Mouse (Mus musculus): Measurements from ENCODE around the gene Btnl6. TPM values are rescaled to one million over a fixed set of nuclear protein-coding genes. Genes with fewer than 3 reads are reported as not detected.
A peak's percentile ranks its signal among the peaks of the same experiment; 100 is the strongest.
"Not testable (repeated sequence)": the region's sequence is repeated elsewhere in the genome, so short reads cannot be mapped to it uniquely, and the experiment has no call there.

Btnl6 gene
- total RNA-seq (2021) (not detected), polyA plus RNA-seq (2012; rRNA removed) (not detected in 2 replicates)
- long read RNA-seq, result 0 reads

DNA sequence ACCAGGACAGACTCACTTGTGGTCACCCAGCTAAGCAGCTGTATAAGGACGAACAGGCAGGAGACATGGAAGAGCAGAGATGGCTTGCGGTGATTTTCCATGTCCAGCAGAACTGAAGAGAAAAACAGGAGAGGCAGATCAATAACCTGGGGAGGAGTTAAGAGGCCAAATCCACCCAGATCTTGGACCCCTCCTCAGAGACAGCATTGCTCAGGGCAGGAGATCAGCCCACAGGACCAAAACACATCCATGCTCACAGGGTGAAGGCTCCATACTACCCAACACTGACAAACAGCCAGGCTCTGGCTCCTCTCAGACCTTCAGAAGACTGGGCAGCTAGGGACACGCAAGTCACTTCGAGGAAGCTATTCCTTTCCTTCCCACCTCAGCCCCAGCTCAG, at the start of gene Btnl6:
Gene Btnl6, minus strand, starts transcription at position 101 of the 400 bp plus-strand sequence.
- no peak for DNase-seq

DNA sequence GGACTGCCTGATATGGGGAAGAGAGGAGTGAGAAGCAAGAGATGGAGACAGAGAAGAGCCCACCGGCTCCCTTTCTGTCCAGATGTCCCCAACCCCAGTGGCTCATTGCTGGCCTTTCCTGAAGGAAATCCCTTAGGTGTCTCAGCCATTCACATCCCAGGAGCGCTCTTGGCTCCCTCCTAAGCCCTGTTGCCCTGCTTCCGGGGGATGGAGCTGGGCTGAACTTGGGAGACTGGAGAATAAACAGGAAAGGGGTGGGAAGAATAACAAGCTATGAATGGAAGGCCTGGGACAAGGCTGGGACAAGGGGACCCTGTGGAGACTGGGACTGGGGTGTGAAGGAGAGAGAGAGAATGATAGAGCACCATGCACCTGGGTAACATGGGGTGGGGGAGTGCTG, 47.6 kb upstream of the Btnl6 start:
- DNase-seq, result peak; percentile 49

- DNase-seq, result peak; percentile 66
These were observed 46.9 kb upstream of the Btnl6 start, which contains the start of gene Notch4 for GRCm38 (mm10) chr17:34564003-34564421. Gene Notch4, plus strand, starts transcription at chr17:34564268.

DNA sequence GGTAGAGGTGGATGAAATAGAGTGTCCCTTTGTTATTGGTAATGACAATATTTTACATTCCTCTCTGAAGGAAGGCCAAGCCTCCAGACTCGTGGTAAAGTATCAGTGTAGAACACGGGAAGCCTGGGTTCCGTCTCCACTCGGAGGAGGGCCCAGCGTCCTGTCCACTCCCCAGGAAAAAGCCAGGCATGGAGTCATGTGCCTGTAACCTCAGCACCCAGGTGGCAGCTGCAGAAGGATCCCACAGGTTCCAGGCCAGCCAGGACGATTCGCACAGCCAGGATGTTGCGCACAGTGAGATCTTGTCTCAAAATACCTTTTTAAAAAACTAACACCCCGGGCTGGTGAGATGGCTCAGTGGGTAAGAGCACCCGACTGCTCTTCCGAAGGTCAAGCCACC, 46.2 kb upstream of the Btnl6 start:
- DNase-seq, result no peak

DNA sequence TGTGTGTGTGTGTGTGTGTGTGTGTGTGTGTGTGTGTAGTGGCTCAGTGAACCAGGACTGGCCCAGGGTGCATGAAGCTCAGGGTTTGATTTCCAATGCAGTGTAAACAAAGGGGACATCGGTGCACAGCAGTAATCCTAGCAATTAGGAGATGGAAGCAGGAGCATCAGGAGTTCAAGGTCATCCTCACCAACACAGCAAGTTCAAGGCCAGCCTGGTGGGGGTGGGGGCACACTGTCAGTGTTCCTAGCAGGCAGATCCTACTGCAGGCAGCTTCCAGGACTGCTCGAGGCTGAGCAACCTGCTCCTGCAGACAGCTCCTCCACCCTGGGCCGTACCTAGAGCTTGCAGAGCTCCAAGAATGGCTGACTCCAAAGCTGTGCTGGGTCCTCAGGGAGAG, 45.4 kb upstream of the Btnl6 start:
- no peak for DNase-seq

GRCm38 (mm10) chr17:34561200-34561599, 44.0 kb upstream of the Btnl6 start:
- no peak for DNase-seq

DNA sequence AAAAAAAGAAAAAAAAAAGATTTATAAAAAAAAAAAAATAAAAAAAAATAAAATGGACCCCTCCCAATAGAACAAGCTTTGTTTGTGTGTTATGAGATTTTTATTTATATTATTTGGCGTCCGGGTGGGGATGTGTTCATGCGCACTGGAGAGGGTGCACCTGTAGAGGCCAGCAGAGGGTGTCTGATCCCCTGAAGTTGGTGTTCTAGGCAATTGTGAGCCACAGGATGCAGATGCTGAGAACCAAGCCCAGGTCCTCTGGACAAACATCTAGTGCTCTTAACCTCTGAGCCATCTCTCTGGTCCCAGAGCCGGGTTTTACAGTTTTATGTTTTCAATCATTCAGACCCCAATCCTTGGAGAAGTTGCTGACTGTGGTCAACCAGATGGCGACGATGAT, 43.3 kb upstream of the Btnl6 start:
- no peak for DNase-seq

DNA sequence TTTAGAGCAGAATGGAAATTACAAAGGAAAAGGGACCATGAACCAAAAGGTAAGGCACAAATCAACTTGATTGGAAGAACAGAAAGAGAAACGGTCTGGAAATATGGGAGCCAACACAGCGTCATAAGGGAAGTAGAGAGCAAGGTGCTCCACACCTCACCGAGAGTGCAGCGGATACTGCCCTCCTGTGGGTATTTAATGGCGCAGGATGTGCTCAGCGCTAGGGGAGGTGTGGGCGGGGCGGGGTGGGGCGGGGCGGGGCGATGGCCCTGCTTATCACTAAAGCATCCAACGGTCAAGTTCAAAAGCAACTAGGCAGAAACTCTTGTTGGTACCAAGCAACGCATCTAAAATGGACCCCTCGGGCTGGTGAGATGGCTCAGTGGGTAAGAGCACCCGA, 42.7 kb upstream of the Btnl6 start:
- no peak for DNase-seq

GRCm38 (mm10) chr17:34559116-34559515, 42.0 kb upstream of the Btnl6 start:
- DNase-seq, result no peak

- no peak for DNase-seq
These were observed 40.3 kb upstream of the Btnl6 start for GRCm38 (mm10) chr17:34557411-34557810.

GRCm38 (mm10) chr17:34556406-34556805, 39.3 kb upstream of the Btnl6 start:
- peak; percentile 45 for DNase-seq

DNA sequence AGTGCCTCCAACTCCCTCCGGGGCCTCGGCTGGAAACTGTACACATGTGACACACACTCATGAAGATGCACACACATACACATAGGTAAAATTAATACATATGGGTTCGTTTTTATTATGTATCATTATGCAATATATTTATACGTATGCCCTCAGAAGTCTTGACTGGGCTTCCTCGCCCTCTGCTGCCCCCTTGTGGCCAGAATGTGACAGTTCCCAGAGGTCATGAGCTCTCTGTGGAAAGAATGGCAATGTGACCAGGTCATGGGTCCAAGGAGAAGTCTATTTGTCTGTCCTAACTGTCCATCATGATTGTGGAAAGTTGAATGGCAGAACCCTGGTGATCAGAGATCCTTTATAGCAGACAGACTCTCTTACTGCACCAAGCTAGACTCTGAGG, 38.3 kb upstream of the Btnl6 start:
- peak; percentile 82 for DNase-seq

DNA sequence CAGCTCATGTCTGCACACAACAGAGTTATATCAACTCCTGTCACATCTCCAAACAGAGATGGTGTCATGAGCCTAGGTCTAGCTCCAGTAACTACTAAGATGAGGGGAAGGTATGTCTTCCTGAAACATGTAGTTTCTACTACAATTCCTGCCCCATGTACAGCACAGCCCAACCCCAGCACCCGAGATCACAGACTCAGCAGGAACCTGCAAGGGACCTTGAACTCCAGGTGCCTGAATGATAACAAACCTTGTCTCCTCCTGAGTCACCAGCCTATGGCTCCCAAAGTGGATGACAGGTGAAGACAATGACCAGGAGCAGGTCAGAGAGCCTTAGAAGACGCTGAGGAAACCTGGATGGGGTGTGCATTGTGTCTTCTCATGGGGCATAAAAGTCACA, 32.7 kb upstream of the Btnl6 start:
- no peak for DNase-seq

DNA sequence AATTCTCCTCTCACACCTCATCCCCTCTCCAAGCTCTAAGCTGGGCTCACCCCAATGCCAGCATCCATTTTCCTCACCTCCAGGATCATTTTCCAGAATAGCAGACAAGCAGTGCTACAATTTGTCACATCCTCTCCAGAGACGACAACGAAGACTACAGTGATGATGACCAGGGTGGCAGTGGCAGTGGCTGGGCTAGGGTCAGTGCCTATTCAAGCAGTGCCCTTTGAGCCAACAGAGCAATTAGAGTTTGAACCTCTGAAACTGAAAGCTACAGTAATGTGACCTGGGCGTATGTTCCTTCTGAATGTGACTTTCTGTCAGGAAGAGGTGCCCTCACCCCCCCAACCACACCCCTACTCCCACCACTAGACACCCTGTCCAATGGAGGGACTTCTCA, 32.0 kb upstream of the Btnl6 start:
- no peak for DNase-seq

DNA sequence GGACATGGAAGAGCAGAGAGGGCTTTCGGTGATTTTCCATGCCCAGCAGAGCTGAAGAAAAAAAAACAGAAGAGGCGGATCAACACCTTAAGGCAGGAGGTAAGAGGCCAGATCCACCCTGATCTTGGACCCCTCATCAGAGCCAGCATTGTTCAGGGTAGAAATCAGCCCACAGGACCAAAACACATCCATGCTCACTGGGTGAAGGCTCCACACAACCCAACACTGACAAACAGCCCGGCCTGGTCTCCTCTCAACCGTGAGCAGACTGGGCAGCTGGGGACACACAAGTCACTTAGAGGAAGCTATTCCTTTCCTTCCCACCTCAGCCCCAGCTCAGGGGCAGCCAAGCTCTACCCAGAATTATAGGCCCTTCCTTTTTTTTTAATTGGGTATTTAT, 30.4 kb upstream of the Btnl6 start:
- no peak for DNase-seq

DNA sequence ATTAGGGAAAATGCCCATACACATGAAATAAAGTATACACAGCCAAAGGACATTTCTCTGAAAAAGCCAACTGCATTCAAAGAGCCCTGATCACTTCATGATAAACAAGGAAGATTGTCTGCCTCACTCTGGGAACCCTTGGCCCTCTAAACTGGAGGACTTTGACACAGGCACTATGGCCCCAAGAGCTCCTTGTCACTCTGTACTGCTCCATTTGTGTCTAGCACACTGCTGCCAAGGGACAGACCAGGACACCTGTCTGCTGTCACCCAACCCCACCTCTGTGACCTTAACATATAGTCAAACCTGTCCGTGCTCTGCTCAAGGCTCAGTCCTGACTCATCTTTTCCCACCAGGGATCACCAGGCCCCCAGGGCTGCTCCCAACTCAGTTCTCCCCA, 29.6 kb upstream of the Btnl6 start:
- no peak for DNase-seq

- DNase-seq, result not testable (repeated sequence)
These were observed 26.4 kb upstream of the Btnl6 start for GRCm38 (mm10) chr17:34543567-34543966.

DNA sequence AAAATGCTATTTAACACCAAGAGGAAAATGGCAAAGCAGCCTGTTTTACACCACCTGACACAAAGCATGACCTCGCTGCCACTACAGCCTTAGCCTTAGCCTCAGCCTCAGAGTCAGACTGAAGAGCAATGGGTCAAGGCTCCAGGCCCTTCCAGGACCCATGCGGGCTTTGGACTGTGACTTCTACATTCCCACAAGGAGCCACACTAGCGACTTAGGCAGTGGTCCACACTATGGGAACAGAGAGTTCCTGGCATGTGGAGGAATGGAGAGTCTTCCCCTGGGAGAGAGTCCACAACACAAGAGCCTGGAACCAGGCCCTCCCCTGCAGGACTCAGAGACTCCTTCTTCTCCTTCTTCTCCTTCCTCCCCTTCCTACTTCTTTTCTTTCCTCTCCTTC, 15.5 kb upstream of the Btnl6 start:
- DNase-seq, result no peak

GRCm38 (mm10) chr17:34519001-34519400, 1.8 kb upstream of the Btnl6 start:
- no peak for DNase-seq

DNA sequence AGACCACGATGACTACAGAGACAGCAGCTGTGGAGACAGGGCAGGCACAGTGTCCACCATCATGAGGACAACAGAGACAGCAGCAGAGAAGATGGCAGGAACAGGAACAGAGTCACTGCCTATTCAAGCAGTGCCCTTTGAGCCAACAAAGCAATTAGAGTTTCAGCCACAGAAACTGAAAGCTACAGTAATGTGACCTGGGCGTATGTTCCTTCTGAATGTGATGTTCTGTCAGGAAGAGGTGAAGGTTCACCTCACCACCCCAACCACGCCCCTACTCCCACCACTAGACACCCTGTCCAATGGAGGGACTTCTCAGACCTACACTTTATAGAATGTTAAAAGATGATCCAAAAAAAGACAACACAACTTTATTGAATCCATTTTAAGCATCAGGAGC, 1.4 kb upstream of the Btnl6 start:
- not testable (repeated sequence) for DNase-seq

DNA sequence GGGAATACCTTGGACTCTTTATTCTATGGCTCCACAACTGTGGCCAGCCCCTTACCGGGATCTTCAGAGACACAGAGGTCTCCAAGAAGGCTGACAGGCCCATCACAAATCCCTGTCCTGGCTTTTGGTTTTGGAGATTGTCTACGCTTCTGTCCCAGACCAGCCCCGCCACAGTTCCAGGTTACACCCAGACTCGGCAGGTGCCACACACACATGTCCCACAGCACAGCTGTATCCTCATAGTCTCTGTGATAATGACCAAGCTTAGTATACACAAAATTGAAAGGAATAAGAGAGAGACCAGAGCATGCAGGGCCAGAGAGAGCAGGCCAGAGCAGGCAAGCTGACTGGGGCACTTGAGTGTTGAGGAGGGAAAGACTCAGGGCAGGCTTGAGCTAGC, 643 bp upstream of the Btnl6 start:
- DNase-seq, result no peak

- no peak for DNase-seq
These were observed 638 bp downstream of the Btnl6 start for GRCm38 (mm10) chr17:34516514-34516913.

GRCm38 (mm10) chr17:34511723-34512122, 5.4 kb downstream of the Btnl6 start:
- DNase-seq, result not testable (repeated sequence)

DNA sequence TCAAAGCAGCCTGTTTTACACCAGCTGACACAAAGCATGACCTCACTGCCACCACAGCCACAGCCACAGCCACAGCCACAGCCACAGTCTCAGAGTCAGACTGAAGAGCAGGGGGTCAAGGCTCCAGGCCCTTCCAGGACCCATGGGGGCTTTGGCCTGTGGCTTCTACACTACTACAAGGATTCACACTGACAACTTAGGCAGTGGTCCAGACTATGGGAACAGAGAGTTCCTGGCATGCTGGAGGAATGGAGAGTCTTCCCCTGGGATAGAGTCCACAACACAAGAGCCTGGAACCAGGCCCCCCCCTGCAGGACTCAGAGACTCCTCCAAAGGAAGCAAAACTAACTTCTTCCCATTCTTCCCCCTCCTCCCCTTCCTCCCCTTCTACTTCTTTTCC, 9.6 kb downstream of the Btnl6 start:
- DNase-seq, result no peak

DNA sequence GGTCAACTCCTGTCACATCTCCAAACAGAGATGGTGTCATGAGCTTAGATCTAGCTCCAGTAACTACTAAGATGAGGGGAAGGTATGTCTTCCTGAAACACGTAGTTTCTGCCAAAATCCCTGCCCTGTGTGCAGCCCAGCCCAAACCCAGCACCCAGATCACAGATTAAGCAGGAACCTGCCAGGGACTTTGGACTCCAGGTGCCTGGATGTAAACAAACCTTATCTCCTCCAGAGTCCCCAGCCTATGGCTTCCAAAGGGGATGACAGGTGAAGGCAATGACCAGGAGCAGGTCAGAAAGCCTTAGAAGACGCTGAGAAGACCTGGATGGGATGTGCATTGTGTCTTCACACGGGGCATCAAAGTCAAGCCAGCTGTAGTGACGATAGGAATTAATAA, 19.4 kb downstream of the Btnl6 start:
- not testable (repeated sequence) for DNase-seq
